Mouse (Mus musculus) E14TG2a.4 (cell line): ENCODE measurements around the gene Top2b.

ENCODE experiments used
- CTCF ChIP-seq: conservative IDR thresholded peaks from 2 replicates; pipeline ENCODE4 v1.5.1; 2014; ENCODE audit warnings: low read length
- NANOG ChIP-seq: IDR thresholded peaks from 2 replicates; pipeline ENCODE4 v1.6.1; 2014; ENCODE audit warnings: borderline replicate concordance, low read length, mixed read lengths

GRCm38 (mm10) chr14:16447587-16447986, 82.6 kb downstream of the Top2b start:
- peak; percentile 28 for TF ChIP-seq CTCF
- no peak for TF ChIP-seq NANOG
